Mouse (Mus musculus) liver, adult 2 months (tissue): Measurements from ENCODE around the gene Sh3bp5. TPM values are rescaled to one million over a fixed set of nuclear protein-coding genes. Genes with fewer than 3 reads are reported as not detected.

Experiments
- DNase-seq: peaks from one replicate; pipeline ENCODE4 v3.0.0-alpha.2; 2011; ENCODE audit warnings: low read depth, low spot score; ENCODE audit errors: extremely low read depth
- H3K27ac ChIP-seq: fragments of 200-500 bp; replicated peaks from 2 replicates; pipeline ENCODE4 v1.5.1; 2012; ENCODE audit warnings: low read depth, mild to moderate bottlenecking, control low read depth, inconsistent platforms, low read length; ENCODE audit not compliant: insufficient read depth
- H3K27me3 ChIP-seq: fragments of 200-500 bp; 2 replicates; pipeline ENCODE4 v1.6.1; 2012; ENCODE audit warnings: mild to moderate bottlenecking, moderate library complexity, low read length, inconsistent platforms; ENCODE audit not compliant: control insufficient read depth, insufficient read depth
- H3K36me3 ChIP-seq: fragments of 200-500 bp; 2 replicates; pipeline ENCODE4 v1.6.1; 2012; ENCODE audit warnings: low read length, inconsistent platforms; ENCODE audit not compliant: control insufficient read depth, insufficient read depth
- H3K4me1 ChIP-seq: fragments of 200-500 bp; 2 replicates; pipeline ENCODE4 v1.6.1; 2011; ENCODE audit warnings: low read length; ENCODE audit not compliant: control insufficient read depth, insufficient read depth
- H3K4me3 ChIP-seq: fragments of 200-500 bp; 2 replicates; pipeline ENCODE4 v1.5.1; 2011; ENCODE audit warnings: low read depth, mild to moderate bottlenecking, control low read depth, low read length, moderate library complexity; ENCODE audit not compliant: insufficient read depth
- H3K79me2 ChIP-seq: fragments of 200-500 bp; 2 replicates; pipeline ENCODE4 v1.6.1; 2012; ENCODE audit warnings: inconsistent platforms, mild to moderate bottlenecking, low read length, moderate library complexity; ENCODE audit not compliant: control insufficient read depth, insufficient read depth
- H3K9ac ChIP-seq: fragments of 200-500 bp; 2 replicates; pipeline ENCODE4 v1.6.1; 2012; ENCODE audit warnings: low read depth, mild to moderate bottlenecking, control low read depth, inconsistent platforms, low read length
- CTCF ChIP-seq: fragments of 200-500 bp; IDR thresholded peaks from 2 replicates; pipeline ENCODE4 v1.5.1; 2011; ENCODE audit warnings: low read depth, low read length, control low read depth
- POLR2A ChIP-seq: fragments of 200-500 bp; IDR thresholded peaks from 2 replicates; pipeline ENCODE4 v1.6.1; 2011; ENCODE audit warnings: low read length, control low read depth; ENCODE audit not compliant: insufficient read depth; ENCODE audit errors: extremely low read depth
- WGBS: fragments of 180-500 bp; shearing (Covaris S2); methylation state at CpG from one replicate; pipeline ENCODE4 v1.1.7; 2018; 5-methylcytosine and 5-hydroxymethylcytosine counted together
- polyA plus RNA-seq: library from polyadenylated mRNA; depleted of rRNA; stranded (reverse); fragments of >200 nt; gene quantifications from 2 replicates; pipeline ENCODE4 v1.2.3, GENCODE M21; 2012
- total RNA-seq: library from RNA; depleted of rRNA; stranded (reverse); fragments of >200 nt; gene quantifications from 2 replicates; pipeline ENCODE4 v1.2.3, GENCODE M21; 2014

The Sh3bp5 gene
- total and polyA plus RNA-seq, 2 experiments, result 22.6 to 37.1 TPM

DNA sequence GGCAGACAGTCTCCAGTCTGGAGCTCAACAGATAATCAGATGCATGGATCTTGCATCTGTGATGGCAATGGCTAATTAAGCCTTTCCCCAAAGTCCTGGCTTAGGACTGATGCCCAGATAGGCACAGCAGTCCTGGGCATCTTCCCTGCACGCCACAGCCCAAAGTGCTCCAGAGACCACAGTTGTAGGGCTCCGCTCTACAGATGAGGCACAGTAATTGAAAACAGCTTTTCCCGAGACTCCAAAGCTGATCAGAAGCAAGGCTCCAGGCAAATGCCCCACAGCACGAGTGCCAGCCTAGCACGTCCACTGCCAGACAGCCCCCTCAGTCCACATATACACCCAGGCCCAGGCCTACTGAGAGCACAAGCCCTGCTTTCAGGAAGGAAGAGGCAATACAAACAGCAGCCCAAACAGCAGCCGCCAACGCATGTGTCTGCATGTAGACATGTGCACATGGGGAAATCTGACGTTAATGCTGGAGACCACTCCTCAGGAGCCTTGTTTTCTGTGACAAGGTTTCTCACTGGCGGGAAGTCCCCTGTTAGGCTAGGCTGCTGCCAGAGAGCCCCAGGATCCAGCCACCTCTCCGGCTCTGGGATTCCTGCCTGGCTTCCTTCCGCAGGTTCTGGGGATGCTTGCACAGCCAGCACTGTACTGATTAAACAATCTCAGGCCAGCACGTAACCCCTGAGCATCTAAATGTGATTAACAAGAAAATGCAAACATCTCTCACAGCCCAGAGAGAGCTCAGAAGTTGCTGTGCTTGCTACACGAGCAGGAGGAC is 47.6 kb downstream of the Sh3bp5 start:
- H3K36me3 ChIP-seq, result peaks cover 3% of the 10 kb centered on the region; the same call in 1 of the 2 replicates
- H3K79me2 ChIP-seq, result peaks cover 13% of the 10 kb centered on the region
- peak overlapping the region; percentile 27 for H3K27ac ChIP-seq
- no peak for TF ChIP-seq POLR2A
- no peak for TF ChIP-seq CTCF
- WGBS, result 81% methylated on average over 13 of the region's 13 CpGs
- no peak overlapping the region for H3K4me3 ChIP-seq
- H3K4me1 ChIP-seq, result peaks cover 39% of the 10 kb centered on the region
- H3K9ac ChIP-seq, result no peak overlapping the region
- no peaks in the 10 kb centered on the region for H3K27me3 ChIP-seq
- no peak for DNase-seq

GRCm38 (mm10) chr14:31387301-31387981 is 48.4 kb downstream of the Sh3bp5 start:
- 73% methylated on average over 11 of the region's 11 CpGs for WGBS
- Histone ChIP-seq H3K4me3 (no peak overlapping the region), H3K4me1 (peaks cover 38% of the 10 kb centered on the region), H3K27me3 (no peaks in the 10 kb centered on the region), H3K79me2 (peaks cover 9% of the 10 kb centered on the region; the same call in 1 of the 2 replicates), H3K9ac (peak overlapping the region; percentile 12; the same call in 1 of the 2 replicates), H3K27ac (peak overlapping the region; percentile 34), H3K36me3 (peaks cover 3% of the 10 kb centered on the region; the same call in 1 of the 2 replicates)
- TF ChIP-seq CTCF, result no peak
- TF ChIP-seq POLR2A, result no peak
- DNase-seq, result no peak

DNA sequence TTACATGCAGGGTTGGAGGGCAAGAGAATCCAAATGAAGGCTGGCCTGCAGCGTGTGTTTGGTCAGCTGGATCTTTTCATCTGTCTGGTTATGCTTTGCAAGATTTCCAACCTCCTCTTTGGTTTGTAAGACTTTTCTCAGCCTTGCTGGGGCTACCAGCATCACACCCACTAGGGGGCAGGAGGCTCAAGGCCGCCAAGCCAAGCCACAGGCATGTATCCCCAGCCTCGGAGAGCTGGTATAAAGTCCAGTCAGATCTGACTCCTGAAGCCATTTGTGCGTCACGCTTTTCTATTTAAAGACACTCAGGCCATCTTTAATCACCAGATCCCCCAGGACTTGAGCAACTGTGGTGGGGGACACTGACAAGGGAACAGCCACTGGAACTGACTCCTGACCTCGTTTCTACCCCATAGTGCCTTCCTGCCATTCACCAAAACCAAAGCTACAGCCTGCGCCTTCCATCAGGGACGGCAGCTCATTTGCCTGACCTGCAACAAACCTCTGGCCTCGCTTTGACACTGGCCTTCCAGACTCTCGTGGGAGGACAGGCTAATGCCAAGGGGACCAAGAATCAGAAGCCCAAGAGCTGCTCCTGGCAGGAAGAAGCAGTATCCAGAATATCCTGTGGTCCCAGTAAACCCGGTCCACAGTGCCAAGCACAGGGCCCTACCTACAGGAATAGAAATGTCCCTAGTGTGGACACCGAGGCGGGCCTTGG is 49.7 kb downstream of the Sh3bp5 start:
- H3K79me2 ChIP-seq, result peaks cover 12% of the 10 kb centered on the region; the same call in 1 of the 2 replicates
- no peaks in the 10 kb centered on the region for H3K27me3 ChIP-seq
- 20% methylated on average over 13 of the region's 13 CpGs for WGBS
- H3K4me1 ChIP-seq, result peaks cover 40% of the 10 kb centered on the region
- H3K9ac ChIP-seq, result peak overlapping the region; percentile 2; the same call in 1 of the 2 replicates
- H3K4me3 ChIP-seq, result no peak overlapping the region
- DNase-seq, result peak; percentile 77
- TF ChIP-seq POLR2A, result no peak
- TF ChIP-seq CTCF, result peak; percentile 98
- H3K36me3 ChIP-seq, result peaks cover 3% of the 10 kb centered on the region; the same call in 1 of the 2 replicates
- H3K27ac ChIP-seq, result peak overlapping the region; percentile 52

GRCm38 (mm10) chr14:31385406-31385805 is 50.5 kb downstream of the Sh3bp5 start:
- Histone ChIP-seq H3K79me2 (peaks cover 12% of the 10 kb centered on the region; the same call in 1 of the 2 replicates), H3K4me3 (no peak overlapping the region), H3K9ac (no peak overlapping the region), H3K27me3 (no peaks in the 10 kb centered on the region), H3K36me3 (peaks cover 3% of the 10 kb centered on the region; the same call in 1 of the 2 replicates), H3K27ac (peak overlapping the region; percentile 21), H3K4me1 (peaks cover 40% of the 10 kb centered on the region)
- no peak for DNase-seq
- no peak for TF ChIP-seq CTCF
- 87% methylated on average over 5 of the region's 5 CpGs for WGBS

- H3K79me2 ChIP-seq, result peaks cover 12% of the 10 kb centered on the region; the same call in 1 of the 2 replicates
- H3K4me1 ChIP-seq, result peaks cover 40% of the 10 kb centered on the region
- peaks cover 4% of the 10 kb centered on the region; the same call in 1 of the 2 replicates for H3K36me3 ChIP-seq
- TF ChIP-seq POLR2A (no peak), CTCF (no peak)
- DNase-seq, result peak; percentile 47
- H3K9ac ChIP-seq, result no peak overlapping the region
- H3K4me3 ChIP-seq, result no peak overlapping the region
- 44% methylated on average over 13 of the region's 13 CpGs for WGBS
- peak overlapping the region; percentile 21; the same call in 1 of the 2 replicates for H3K27ac ChIP-seq
- no peaks in the 10 kb centered on the region for H3K27me3 ChIP-seq
Observed at GRCm38 (mm10) chr14:31384366-31385323, 51.2 kb downstream of the Sh3bp5 start.
